Mouse (Mus musculus) heart, embryonic 10.5 days (tissue): ENCODE results near the gene Tmem102. TPM values are rescaled to one million over a fixed set of nuclear protein-coding genes. Genes with fewer than 3 reads are reported as not detected.

Experiments used
- DNase-seq: peaks from one replicate; pipeline ENCODE4 v3.0.0-alpha.2; 2017; ENCODE audit warnings: low spot score
- H3K27ac ChIP-seq: fragments of 300-500 bp; sonication (generic); 2 replicates; pipeline ENCODE4 v1.5.1; 2016; ENCODE audit warnings: mild to moderate bottlenecking
- H3K27me3 ChIP-seq: fragments of 300-500 bp; sonication (generic); 2 replicates; pipeline ENCODE4 v1.6.1; 2016; ENCODE audit warnings: mild to moderate bottlenecking; ENCODE audit not compliant: poor library complexity, insufficient read depth, severe bottlenecking
- H3K36me3 ChIP-seq: fragments of 300-500 bp; sonication (generic); 2 replicates; pipeline ENCODE4 v1.6.1; 2016; ENCODE audit warnings: mild to moderate bottlenecking, moderate library complexity
- H3K4me1 ChIP-seq: fragments of 300-500 bp; sonication (generic); 2 replicates; pipeline ENCODE4 v1.6.1; 2016; ENCODE audit warnings: mild to moderate bottlenecking
- H3K4me3 ChIP-seq: fragments of 300-500 bp; sonication (generic); 2 replicates; pipeline ENCODE4 v1.5.1; 2016; ENCODE audit warnings: mild to moderate bottlenecking, moderate library complexity
- H3K9me3 ChIP-seq: fragments of 300-500 bp; sonication (generic); 2 replicates; pipeline ENCODE4 v1.6.1; 2016; ENCODE audit warnings: mild to moderate bottlenecking, moderate library complexity
- WGBS: fragments of 180-500 bp; shearing (Covaris S2); methylation state at CpG from one replicate; pipeline ENCODE4 v1.1.7; 2016; 5-methylcytosine and 5-hydroxymethylcytosine counted together
- polyA plus RNA-seq: library from polyadenylated mRNA; unstranded; fragments of >200 nt; fragmentation: Nextera tagmentation; extraction: Ambion mirVana; gene quantifications from 2 replicates; pipeline ENCODE4 v1.2.1, GENCODE M21; 2016

The Tmem102 gene
- polyA plus RNA-seq, 1 experiment from 2014 or later: 1.8 TPM

DNA sequence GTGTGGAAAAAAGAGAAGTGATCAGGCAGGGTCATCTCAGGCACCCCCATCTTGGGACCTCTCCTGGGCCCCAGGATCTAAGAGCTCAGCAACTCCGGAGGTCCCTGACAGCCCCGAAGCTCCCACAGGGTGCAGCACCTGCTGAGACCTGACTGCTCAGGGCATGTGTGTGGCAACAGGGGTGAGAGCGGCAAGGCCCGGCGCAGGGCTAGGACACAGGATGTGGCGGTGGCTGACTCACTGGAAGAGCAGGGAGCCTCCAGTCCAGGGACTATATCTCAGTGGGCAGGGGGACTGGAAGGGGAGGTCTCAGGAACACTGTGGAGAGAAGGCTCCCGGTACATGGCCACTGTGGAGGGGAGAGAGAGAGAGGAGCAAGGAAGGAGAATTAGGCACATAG lies 7.5 kb downstream of the Tmem102 start:
- no peak for DNase-seq
- Histone ChIP-seq H3K27ac (no peak overlapping the region), H3K4me3 (peak overlapping the region; percentile 28; the same call in 1 of the 2 replicates), H3K27me3 (peaks cover 77% of the 10 kb centered on the region), H3K4me1 (peaks cover 52% of the 10 kb centered on the region), H3K36me3 (no peaks in the 10 kb centered on the region), H3K9me3 (no peaks in the 10 kb centered on the region)
- WGBS: 76% methylated on average over 7 of the region's 7 CpGs

DNA sequence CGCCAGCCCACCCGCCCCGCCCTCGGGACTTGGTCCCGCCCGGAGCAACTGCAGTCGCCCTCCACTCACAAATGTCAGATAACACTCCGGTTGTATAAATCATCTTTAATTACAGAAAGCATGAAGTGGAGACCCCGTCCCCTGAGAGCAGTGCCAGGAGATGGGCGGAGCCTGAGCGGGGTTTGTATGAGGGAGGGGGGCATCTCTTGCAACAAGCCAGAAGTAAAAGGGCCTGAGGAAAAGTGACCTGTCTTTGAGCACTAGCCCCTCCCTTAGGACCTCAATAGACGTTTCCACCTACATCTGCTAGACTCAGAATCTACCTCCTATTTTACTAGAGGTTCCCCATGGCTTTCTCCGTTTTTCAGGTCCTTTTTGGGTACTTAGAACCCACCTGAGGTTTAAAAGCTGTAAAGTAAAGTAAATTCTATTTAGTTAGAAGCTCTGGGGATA lies 9.4 kb downstream of the Tmem102 start:
- H3K9me3 ChIP-seq: no peaks in the 10 kb centered on the region
- DNase-seq: no peak
- H3K27me3 ChIP-seq: peaks cover 65% of the 10 kb centered on the region
- H3K4me3 ChIP-seq: peak overlapping the region; percentile 65
- peaks cover 39% of the 10 kb centered on the region for H3K4me1 ChIP-seq
- no peaks in the 10 kb centered on the region for H3K36me3 ChIP-seq
- peak overlapping the region; percentile 83 for H3K27ac ChIP-seq
- 2% methylated on average over 13 of the region's 13 CpGs for WGBS

GRCm38 (mm10) chr11:69795168-69795982 lies 10.0 kb downstream of the Tmem102 start, which contains the start of gene Chrnb1:
Gene Chrnb1, minus strand, starts transcription at chr11:69795943.
- Histone ChIP-seq H3K4me3 (peak within 1 kb of the TSS; percentile 65), H3K36me3 (no peaks in the 10 kb centered on the region), H3K9me3 (no peaks in the 10 kb centered on the region), H3K27ac (peak within 1 kb of the TSS; percentile 83), H3K4me1 (peaks cover 33% of the 10 kb centered on the region), H3K27me3 (peaks cover 63% of the 10 kb centered on the region)
- 2% methylated on average over 52 of the region's 52 CpGs for WGBS
- DNase-seq: peak; percentile 98

- Histone ChIP-seq H3K4me1 (peaks cover 26% of the 10 kb centered on the region), H3K27me3 (peaks cover 43% of the 10 kb centered on the region), H3K27ac (no peak overlapping the region), H3K9me3 (no peaks in the 10 kb centered on the region), H3K4me3 (no peak overlapping the region), H3K36me3 (no peaks in the 10 kb centered on the region)
- no peak for DNase-seq
- WGBS: 59% methylated on average over 5 of the region's 5 CpGs
These were observed 12.0 kb downstream of the Tmem102 start for GRCm38 (mm10) chr11:69793429-69793828.

GRCm38 (mm10) chr11:69791420-69791819 lies 14.0 kb downstream of the Tmem102 start:
- Histone ChIP-seq H3K36me3 (no peaks in the 10 kb centered on the region), H3K4me3 (no peak overlapping the region), H3K4me1 (peaks cover 23% of the 10 kb centered on the region), H3K9me3 (no peaks in the 10 kb centered on the region), H3K27me3 (peaks cover 23% of the 10 kb centered on the region), H3K27ac (no peak overlapping the region)
- 71% methylated on average over 5 of the region's 5 CpGs for WGBS
- DNase-seq: no peak

- Histone ChIP-seq H3K27me3 (peaks cover 20% of the 10 kb centered on the region), H3K4me3 (no peak overlapping the region), H3K36me3 (no peaks in the 10 kb centered on the region), H3K4me1 (peaks cover 20% of the 10 kb centered on the region; the same call in 1 of the 2 replicates), H3K9me3 (no peaks in the 10 kb centered on the region), H3K27ac (no peak overlapping the region)
- no peak for DNase-seq
- 63% methylated on average over 5 of the region's 5 CpGs for WGBS
These were observed 16.0 kb downstream of the Tmem102 start for GRCm38 (mm10) chr11:69789431-69789830.

DNA sequence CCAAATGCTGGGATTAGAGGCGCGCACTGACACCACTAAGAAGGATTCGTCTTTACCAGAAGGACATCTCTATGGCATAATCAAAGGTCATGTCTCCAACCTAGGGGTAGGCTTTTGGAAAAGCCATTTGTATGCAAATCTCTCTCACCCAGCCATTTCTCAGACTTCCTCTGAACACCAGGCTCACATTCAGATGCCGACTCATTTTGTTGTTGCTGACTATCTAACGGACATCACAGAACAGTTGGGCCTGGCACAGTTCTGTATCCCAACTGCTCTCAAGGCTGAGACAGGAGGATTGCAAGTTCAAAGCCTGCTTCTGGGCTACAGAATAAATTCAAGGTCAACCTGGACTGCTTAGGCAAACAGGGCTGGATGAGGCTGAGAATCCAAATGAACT lies 18.1 kb downstream of the Tmem102 start:
- 84% methylated on average over 5 of the region's 5 CpGs for WGBS
- no peaks in the 10 kb centered on the region for H3K9me3 ChIP-seq
- no peaks in the 10 kb centered on the region for H3K36me3 ChIP-seq
- H3K27ac ChIP-seq: no peak overlapping the region
- no peak for DNase-seq
- H3K27me3 ChIP-seq: peaks cover under 1% of the 10 kb centered on the region; the same call in 1 of the 2 replicates
- H3K4me1 ChIP-seq: peaks cover 18% of the 10 kb centered on the region; the same call in 1 of the 2 replicates
- no peak overlapping the region for H3K4me3 ChIP-seq

GRCm38 (mm10) chr11:69784793-69785272 lies 20.6 kb downstream of the Tmem102 start:
- 29% methylated on average over 15 of the region's 15 CpGs for WGBS
- Histone ChIP-seq H3K36me3 (no peaks in the 10 kb centered on the region), H3K27me3 (peaks cover 6% of the 10 kb centered on the region; the same call in 1 of the 2 replicates), H3K4me3 (peak overlapping the region; percentile 40), H3K9me3 (no peaks in the 10 kb centered on the region), H3K27ac (peak overlapping the region; percentile 50; the same call in 1 of the 2 replicates), H3K4me1 (peaks cover 12% of the 10 kb centered on the region; the same call in 1 of the 2 replicates)
- DNase-seq: no peak

- no peaks in the 10 kb centered on the region for H3K9me3 ChIP-seq
- peaks cover 36% of the 10 kb centered on the region for H3K27me3 ChIP-seq
- whole genome bisulfite sequencing: 32% methylated on average over 4 of the region's 4 CpGs
- peaks cover 12% of the 10 kb centered on the region; the same call in 1 of the 2 replicates for H3K36me3 ChIP-seq
- H3K27ac ChIP-seq: no peak overlapping the region
- no peak for DNase-seq
- H3K4me1 ChIP-seq: peaks cover 28% of the 10 kb centered on the region
- no peak overlapping the region for H3K4me3 ChIP-seq
These were observed 23.6 kb downstream of the Tmem102 start for GRCm38 (mm10) chr11:69781828-69782227.

DNA sequence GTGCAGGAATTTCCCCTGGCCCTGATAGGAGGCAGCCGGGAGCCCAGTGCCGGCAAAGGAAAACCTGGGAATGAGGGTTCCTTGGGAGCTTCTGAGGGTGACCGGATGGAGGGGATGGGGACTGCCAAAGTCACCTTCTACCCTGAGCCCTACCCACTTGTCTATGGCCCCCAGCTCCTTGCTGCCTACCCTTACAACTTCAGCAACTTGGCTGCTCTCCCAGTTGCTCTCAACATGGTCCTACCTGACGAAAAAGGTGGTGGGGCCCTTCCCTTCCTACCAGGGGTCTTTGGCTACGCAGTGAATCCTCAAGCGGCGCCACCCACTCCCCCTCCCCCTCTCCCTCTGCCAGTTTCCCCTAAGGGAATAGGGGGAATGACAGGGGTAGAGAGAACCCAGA lies 26.4 kb downstream of the Tmem102 start:
- WGBS: 45% methylated on average over 7 of the region's 7 CpGs
- Histone ChIP-seq H3K27ac (no peak overlapping the region), H3K4me3 (no peak overlapping the region), H3K4me1 (peaks cover 31% of the 10 kb centered on the region), H3K9me3 (no peaks in the 10 kb centered on the region), H3K36me3 (peaks cover 25% of the 10 kb centered on the region; the same call in 1 of the 2 replicates), H3K27me3 (peaks cover 50% of the 10 kb centered on the region)
- no peak for DNase-seq

GRCm38 (mm10) chr11:69778258-69778982 lies 27.0 kb downstream of the Tmem102 start:
- Histone ChIP-seq H3K4me1 (peaks cover 31% of the 10 kb centered on the region), H3K4me3 (no peak overlapping the region; the same call in 1 of the 2 replicates), H3K36me3 (peaks cover 25% of the 10 kb centered on the region; the same call in 1 of the 2 replicates), H3K27ac (no peak overlapping the region), H3K9me3 (no peaks in the 10 kb centered on the region), H3K27me3 (peaks cover 50% of the 10 kb centered on the region)
- 65% methylated on average over 23 of the region's 23 CpGs for WGBS
- no peak for DNase-seq

DNA sequence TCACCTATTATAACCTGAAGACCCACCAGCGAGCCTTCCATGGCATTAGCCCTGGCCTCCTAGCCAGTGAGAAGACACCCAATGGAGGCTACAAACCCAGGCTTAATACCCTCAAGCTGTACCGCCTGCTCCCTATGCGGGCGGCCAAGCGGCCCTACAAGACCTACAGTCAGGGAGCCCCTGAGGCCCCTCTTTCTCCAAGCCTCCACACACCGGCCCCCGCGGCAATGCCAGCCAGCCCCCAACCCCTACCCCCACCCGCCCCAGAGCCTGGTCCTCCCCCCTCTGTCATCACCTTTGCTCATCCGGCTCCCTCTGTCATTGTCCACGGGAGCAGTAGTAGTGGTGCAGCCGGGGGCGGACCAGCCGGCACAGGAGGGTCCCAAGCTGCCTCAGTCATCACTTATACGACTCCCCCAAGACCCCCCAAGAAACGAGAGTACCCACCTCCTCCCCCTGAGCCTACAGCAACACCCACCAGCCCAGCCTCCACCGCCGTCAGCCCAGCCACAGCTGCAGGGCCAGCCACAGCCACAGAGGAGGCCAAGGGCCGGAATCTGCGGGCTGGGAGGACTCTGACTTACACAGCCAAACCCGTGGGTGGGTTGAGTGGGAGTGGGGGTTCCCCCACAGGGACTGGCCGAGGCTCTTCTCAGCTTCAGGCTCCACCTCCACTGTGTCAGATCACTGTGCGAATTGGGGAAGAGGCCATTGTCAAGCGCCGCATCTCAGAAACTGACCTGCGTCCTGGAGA lies 27.7 kb downstream of the Tmem102 start:
- 59% methylated on average over 26 of the region's 26 CpGs for WGBS
- 0 out of 2 replicates have a peak overlapping the region, but pooled peaks have one; percentile 12 for H3K27ac ChIP-seq
- peaks cover 31% of the 10 kb centered on the region for H3K4me1 ChIP-seq
- DNase-seq: no peak
- no peaks in the 10 kb centered on the region for H3K9me3 ChIP-seq
- peaks cover 50% of the 10 kb centered on the region for H3K27me3 ChIP-seq
- 0 out of 2 replicates have a peak overlapping the region, but pooled peaks have one; percentile 7 for H3K4me3 ChIP-seq
- H3K36me3 ChIP-seq: peaks cover 29% of the 10 kb centered on the region; the same call in 1 of the 2 replicates
